Mouse (Mus musculus) ovary, postnatal 14 days (tissue): ENCODE measurements around the gene Zp3.
A peak's percentile ranks its signal among the peaks of the same experiment; 100 is the strongest.

Experiments used
- DNase-seq: peaks from one replicate; pipeline ENCODE4 v3.0.0; 2022; ENCODE audit warnings: low spot score

Zp3 gene

GRCm38 (mm10) chr5:136004537-136004936, 24.6 kb downstream of the Zp3 start:
- DNase-seq: no peak

DNA sequence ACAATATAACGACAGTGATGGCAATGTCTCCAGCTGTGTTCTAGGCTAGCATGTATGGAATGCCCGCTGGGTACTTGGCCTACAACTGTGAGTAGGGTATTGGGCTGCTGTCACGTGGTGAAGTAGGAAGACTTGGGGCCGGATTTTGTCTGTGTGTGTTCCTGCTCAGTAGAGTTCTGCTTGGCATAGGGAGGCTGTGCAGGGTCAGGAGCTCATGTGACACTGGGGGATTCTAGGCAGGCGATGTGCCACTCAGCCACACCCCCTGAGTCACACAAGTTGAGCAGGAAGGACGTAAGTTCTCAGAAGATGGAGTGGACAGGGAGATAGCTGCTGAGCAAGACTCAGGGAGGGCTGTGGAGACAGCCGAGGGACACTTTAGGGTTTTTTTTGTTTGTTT, 27.8 kb downstream of the Zp3 start:
- no peak for DNase-seq

GRCm38 (mm10) chr5:136014877-136015276, 35.0 kb downstream of the Zp3 start:
- peak; percentile 33 for DNase-seq

DNA sequence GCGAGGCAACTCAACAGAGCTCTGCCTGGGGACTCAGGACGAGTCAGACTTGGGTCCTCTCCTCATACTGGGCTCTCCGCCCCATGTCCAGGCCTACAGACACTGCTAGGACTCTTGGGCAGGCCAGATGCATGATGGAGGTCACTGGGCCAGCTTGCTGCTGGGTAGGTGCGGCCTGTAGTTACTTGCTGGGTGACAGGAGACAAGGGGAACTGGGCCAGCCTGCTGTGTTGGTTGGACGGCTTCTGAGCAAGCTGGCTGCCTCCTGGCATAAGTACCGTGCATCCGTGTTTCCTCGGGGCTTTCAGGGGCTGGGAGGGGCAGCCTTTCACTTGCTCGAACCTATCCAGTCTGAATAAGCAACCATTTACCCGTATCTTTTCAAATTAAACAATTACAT, 35.7 kb downstream of the Zp3 start:
- no peak for DNase-seq

DNA sequence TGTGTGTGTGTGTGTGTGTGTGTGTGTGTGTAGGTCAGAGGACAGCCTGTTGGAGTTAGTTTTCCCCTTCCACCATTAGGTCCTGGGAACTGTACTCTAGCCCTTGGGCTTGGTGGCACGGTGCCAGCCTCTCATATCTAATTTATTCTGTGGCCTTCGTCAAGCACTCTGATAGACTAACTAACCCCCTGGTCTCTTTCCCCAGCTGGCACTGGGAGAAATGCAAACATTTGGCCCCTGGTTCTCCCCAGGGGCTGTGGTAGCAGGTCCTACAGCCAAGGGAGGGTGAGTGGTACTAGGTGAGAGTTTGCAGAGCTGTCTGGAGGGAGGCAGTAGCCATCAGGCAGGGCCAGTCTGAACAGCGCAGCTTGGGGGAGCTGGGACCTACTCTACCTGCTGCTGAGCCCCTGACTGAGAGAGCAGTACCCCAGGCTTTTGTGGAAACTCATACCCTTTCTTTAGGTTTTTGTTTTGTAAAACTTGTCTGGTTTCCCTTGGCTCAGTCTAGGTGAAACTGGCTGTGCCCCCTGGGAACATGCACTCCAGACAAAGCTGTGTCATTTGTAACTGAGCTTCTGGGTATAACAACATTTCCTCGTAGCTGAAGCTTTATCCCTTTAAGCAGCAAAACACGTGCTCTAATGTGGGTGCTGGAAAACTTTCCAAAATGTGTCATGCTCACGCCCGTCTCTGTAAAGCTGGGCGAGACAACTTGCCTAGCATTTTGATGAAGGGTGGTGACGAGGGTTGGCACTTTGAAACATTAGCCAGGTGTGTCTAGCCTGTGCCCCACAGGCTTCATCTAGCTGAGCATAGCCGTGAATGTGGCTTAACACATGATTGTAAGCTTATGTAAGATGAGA, 36.3 kb downstream of the Zp3 start:
- DNase-seq: peak; percentile 42

DNA sequence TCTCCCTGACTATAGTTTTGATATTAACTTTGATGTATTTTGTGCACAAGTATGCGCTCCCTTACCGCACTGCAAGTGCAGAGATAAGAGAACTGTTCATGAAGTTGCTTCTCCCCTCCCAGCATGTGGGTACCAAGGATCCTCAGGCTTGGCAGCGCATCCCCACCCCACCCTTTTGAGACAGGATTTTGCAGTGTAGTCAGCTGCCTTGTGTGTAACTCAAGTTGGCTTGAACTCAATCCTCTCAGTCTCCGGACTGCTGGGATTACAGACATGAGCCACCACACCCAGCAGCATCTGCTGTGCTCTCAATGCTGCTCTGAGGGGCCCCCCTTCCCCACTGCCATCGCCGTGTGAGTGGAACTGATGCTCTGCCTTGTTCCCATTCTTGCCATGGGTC, 37.4 kb downstream of the Zp3 start:
- DNase-seq: no peak

DNA sequence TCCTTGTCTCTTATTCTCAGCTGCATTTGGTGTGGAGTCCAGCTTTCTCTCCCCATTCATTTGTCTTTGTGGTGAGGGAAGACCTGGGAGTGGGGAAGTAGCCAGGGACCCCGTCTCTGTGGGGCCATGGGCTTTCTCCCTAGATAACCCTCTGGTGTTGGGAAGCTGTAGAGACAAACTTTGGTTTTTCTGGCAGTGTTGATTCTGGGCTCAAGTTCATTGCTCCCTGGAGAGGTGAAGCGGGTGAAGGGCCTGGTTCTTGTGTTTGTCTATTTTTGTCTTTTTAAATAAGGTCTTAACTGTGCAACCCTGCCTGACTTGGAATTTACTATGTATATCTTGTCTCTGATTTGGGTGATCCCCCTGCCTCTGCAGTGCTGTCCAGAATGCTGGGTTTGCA, 38.8 kb downstream of the Zp3 start:
- no peak for DNase-seq

GRCm38 (mm10) chr5:136019907-136020306, 40.0 kb downstream of the Zp3 start:
- no peak for DNase-seq

DNA sequence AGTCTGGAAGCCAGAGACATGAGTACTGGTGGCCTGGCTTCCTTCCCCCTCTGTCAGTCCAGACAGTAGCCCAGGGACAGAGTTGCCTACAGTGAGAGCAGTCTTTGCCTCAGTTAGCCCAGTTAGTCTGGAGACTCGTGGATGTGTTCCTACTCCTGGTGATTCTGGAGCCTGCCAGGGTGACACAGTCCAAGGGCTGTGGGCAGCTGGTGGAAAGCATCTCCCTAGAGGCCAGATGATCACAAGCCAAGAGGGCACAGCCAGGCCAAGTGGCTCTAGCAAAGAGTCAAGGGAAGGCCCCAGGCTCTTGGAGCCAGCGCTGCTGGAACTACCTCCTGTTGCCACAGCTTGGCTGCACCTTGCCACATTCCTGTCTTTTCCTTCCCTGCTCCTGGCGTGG, 45.8 kb downstream of the Zp3 start:
- DNase-seq: no peak

DNA sequence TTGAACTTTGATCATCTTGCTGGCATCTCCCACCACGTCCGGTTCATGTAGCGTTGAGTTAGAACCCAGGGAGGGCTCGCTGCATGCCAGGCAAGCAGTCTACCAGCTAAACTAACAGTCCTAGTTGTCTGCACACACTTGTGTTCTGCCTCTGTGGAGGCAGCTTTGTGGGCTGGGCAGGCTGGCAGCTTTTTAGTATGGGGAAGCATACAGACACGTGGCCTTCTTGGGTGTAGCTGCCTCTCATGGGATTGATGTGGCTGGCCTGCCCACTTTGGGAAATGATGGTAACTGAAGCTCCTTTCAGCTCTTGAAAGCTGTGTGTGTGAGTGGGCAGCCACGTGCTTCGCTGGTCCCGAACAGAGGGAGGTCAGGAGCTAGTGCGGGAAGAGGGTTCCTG, 47.0 kb downstream of the Zp3 start:
- DNase-seq: no peak

- DNase-seq: no peak
Measured at GRCm38 (mm10) chr5:136027612-136028311, 47.9 kb downstream of the Zp3 start.

DNA sequence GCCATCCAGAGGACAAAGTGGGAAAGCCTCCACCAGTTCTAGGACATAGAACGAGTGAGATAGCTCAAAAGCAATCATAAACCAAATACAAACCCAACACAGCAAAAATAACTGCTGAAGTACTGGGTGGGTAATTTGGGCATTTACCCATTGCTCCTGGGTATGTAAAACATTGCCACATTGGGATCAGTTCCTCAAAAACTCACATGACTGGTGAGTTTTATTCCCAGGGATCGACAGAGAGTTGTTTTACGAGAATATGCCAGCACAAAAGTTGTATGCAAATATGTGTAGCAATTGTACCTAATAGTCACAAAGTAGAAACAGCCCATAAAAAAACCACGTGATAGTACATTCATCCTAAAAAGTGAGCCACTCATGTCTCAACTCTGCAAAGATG, 55.0 kb downstream of the Zp3 start:
- no peak for DNase-seq

DNA sequence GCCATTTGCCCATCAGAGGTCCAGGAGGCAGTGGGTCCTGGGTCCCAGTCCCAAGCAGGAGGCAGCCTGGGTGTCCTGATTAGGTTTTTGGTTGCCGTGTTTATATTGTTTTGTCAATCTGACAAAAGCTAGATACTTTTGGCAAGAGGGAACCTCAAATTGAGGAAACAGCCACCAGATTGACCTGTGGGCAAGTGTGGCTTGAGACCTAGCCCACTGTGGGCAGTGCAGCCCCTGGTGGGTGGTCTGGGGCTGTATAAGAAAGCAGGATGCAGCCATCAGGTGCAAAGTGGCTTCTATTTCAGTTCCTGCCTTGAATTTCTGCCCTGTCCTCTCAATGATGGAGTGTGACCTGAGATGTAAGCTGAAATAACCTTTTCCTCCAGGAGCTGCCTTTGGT, 55.4 kb downstream of the Zp3 start:
- no peak for DNase-seq

DNA sequence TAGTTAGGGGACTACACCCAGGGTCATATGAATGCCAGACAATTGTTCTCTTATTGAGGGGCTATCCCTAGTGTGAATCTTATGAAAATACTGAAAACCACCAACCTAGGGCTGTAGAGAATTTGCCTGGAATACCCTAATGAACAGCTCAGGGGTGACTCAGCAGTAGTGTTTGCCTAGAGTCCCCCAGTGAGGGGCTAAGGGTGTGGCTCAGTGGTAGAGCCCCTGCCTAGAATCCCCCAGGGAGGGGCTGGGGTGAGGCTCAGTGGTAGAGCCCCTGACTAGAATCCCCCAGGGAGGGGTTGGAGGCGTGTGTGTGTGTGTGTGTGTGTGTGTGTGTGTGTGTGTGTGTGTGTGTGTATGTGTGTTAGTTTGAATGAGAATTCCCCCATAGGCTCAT, 56.8 kb downstream of the Zp3 start:
- no peak for DNase-seq
